Mouse (Mus musculus) spleen, postnatal 14 days (tissue): ENCODE data around the gene Mkln1.
"Not testable (repeated sequence)": the region's sequence is repeated elsewhere in the genome, so short reads cannot be mapped to it uniquely, and the experiment has no call there.

ENCODE experiments used
- DNase-seq, 2 experiments: peaks; one replicate each; pipeline ENCODE4 v3.0.0; 2021 to 2022; ENCODE audit warnings: low spot score in 2 of 2

The Mkln1 gene

GRCm38 (mm10) chr6:31549361-31550051 lies 151.0 kb downstream of the Mkln1 start:
- no peak for DNase-seq

GRCm38 (mm10) chr6:31550876-31551532 lies 152.5 kb downstream of the Mkln1 start:
- no peak for DNase-seq

- DNase-seq, result no peak
Measured at GRCm38 (mm10) chr6:31556460-31557100, 158.0 kb downstream of the Mkln1 start.

- DNase-seq, result no peak
Measured at GRCm38 (mm10) chr6:31560138-31560959, 161.8 kb downstream of the Mkln1 start.

- DNase-seq, result not testable (repeated sequence)
Measured at GRCm38 (mm10) chr6:31561948-31562347, 163.4 kb downstream of the Mkln1 start.

GRCm38 (mm10) chr6:31562371-31563080 lies 164.0 kb downstream of the Mkln1 start:
- DNase-seq, result no peak

- peak; percentile 18 to 25 for DNase-seq
Measured at GRCm38 (mm10) chr6:31563235-31564181, 165.0 kb downstream of the Mkln1 start, which contains the start of gene Podxl. Podxl (minus strand) TSS chr6:31563981.

GRCm38 (mm10) chr6:31564182-31564531 lies 165.6 kb downstream of the Mkln1 start:
- DNase-seq, result no peak

GRCm38 (mm10) chr6:31564901-31565391 lies 166.4 kb downstream of the Mkln1 start:
- DNase-seq, result no peak
